Mouse (Mus musculus) urinary bladder, postnatal 4 days (tissue): ENCODE data around the gene Mavs.
A peak's percentile ranks its signal among the peaks of the same experiment; 100 is the strongest.

ENCODE experiments used
- DNase-seq, 2 experiments: peaks; one replicate each; pipeline ENCODE4 v3.0.0; 2021 to 2022; ENCODE audit warnings: low spot score in 2 of 2

Gene Mavs

GRCm38 (mm10) chr2:131261481-131262212 is 27.8 kb downstream of the Mavs start:
- no peak for DNase-seq

GRCm38 (mm10) chr2:131262213-131262672 is 28.4 kb downstream of the Mavs start, which contains the start of gene Pank2:
TSS of gene Pank2 (plus strand) at chr2:131262495.
- peak; percentile 97 for DNase-seq

- DNase-seq = no peak
These were observed 29.1 kb downstream of the Mavs start for GRCm38 (mm10) chr2:131262680-131263670.

- DNase-seq = no peak
These were observed 30.2 kb downstream of the Mavs start for GRCm38 (mm10) chr2:131264027-131264426.

GRCm38 (mm10) chr2:131265056-131265455 is 31.2 kb downstream of the Mavs start:
- no peak for DNase-seq

- DNase-seq = no peak
These were observed 41.6 kb downstream of the Mavs start for GRCm38 (mm10) chr2:131275493-131275892.

GRCm38 (mm10) chr2:131276722-131277121 is 42.9 kb downstream of the Mavs start:
- DNase-seq = no peak

GRCm38 (mm10) chr2:131281596-131281995 is 47.7 kb downstream of the Mavs start:
- DNase-seq = no peak

GRCm38 (mm10) chr2:131286276-131286675 is 52.4 kb downstream of the Mavs start:
- no peak for DNase-seq

GRCm38 (mm10) chr2:131290669-131291068 is 56.8 kb downstream of the Mavs start:
- DNase-seq = no peak

GRCm38 (mm10) chr2:131296746-131297261 is 62.9 kb downstream of the Mavs start:
- DNase-seq = no peak
